Mouse (Mus musculus) hindbrain, embryonic 12.5 days (tissue): ENCODE measurements around the gene Pxn. TPM values are rescaled to one million over a fixed set of nuclear protein-coding genes. Genes with fewer than 3 reads are reported as not detected.
"Not testable (repeated sequence)": the region's sequence is repeated elsewhere in the genome, so short reads cannot be mapped to it uniquely, and the experiment has no call there.

Experiments
- ATAC-seq: fragments of 200-750 bp; cut with Nextera tagmentation; 2 replicates; pipeline ENCODE4 v1.8.0; 2017; ENCODE audit warnings: moderate TSS enrichment; ENCODE audit not compliant: low FRiP score
- H3K27ac ChIP-seq: fragments of 300-500 bp; sonication (generic); 2 replicates; pipeline ENCODE4 v1.5.1; 2016; ENCODE audit warnings: mild to moderate bottlenecking
- H3K27me3 ChIP-seq: fragments of 300-500 bp; sonication (generic); 2 replicates; pipeline ENCODE4 v1.6.1; 2016; ENCODE audit warnings: mild to moderate bottlenecking
- H3K36me3 ChIP-seq: fragments of 300-500 bp; sonication (generic); 2 replicates; pipeline ENCODE4 v1.6.1; 2016; ENCODE audit warnings: mild to moderate bottlenecking
- H3K4me1 ChIP-seq: fragments of 300-500 bp; sonication (generic); 2 replicates; pipeline ENCODE4 v1.6.1; 2016
- H3K4me2 ChIP-seq: fragments of 300-500 bp; sonication (generic); replicated peaks from 2 replicates; pipeline ENCODE4 v1.6.1; 2016; ENCODE audit warnings: mild to moderate bottlenecking
- H3K4me3 ChIP-seq: fragments of 300-500 bp; sonication (generic); 2 replicates; pipeline ENCODE4 v1.5.1; 2016; ENCODE audit warnings: mild to moderate bottlenecking
- H3K9ac ChIP-seq: fragments of 300-500 bp; sonication (generic); 2 replicates; pipeline ENCODE4 v1.6.1; 2016; ENCODE audit warnings: mild to moderate bottlenecking, moderate library complexity
- H3K9me3 ChIP-seq: fragments of 300-500 bp; sonication (generic); replicated peaks from 2 replicates; pipeline ENCODE4 v1.6.1; 2016; ENCODE audit warnings: mild to moderate bottlenecking
- WGBS: fragments of 180-500 bp; shearing (Covaris S2); methylation state at CpG from one replicate; pipeline ENCODE4 v1.1.7; 2016; 5-methylcytosine and 5-hydroxymethylcytosine counted together
- polyA plus RNA-seq: library from polyadenylated mRNA; unstranded; fragments of >200 nt; fragmentation: Nextera tagmentation; extraction: Ambion mirVana; gene quantifications from 2 replicates; pipeline ENCODE4 v1.2.1, GENCODE M21; 2016

Gene Pxn
- polyA plus RNA-seq, 1 experiment from 2014 or later = 34.0 TPM

- peaks cover 17% of the 10 kb centered on the region for H3K4me1 ChIP-seq
- H3K9me3 ChIP-seq = no peaks in the 10 kb centered on the region
- H3K4me2 ChIP-seq = no peak overlapping the region
- no peak for ATAC-seq
- H3K36me3 ChIP-seq = peaks cover 30% of the 10 kb centered on the region
- 73% methylated on average over 11 of the region's 11 CpGs for WGBS
- no peak overlapping the region for H3K9ac ChIP-seq
- no peaks in the 10 kb centered on the region for H3K27me3 ChIP-seq
- H3K4me3 ChIP-seq = no peak overlapping the region
- H3K27ac ChIP-seq = no peak overlapping the region
Measured at GRCm38 (mm10) chr5:115569308-115569707, 62.8 kb downstream of the Pxn start.

- H3K36me3 ChIP-seq = peaks cover 34% of the 10 kb centered on the region
- no peak overlapping the region for H3K9ac ChIP-seq
- H3K27me3 ChIP-seq = no peaks in the 10 kb centered on the region
- no peak for ATAC-seq
- no peak overlapping the region for H3K4me3 ChIP-seq
- H3K4me1 ChIP-seq = peaks cover 14% of the 10 kb centered on the region
- WGBS = 89% methylated on average over 4 of the region's 4 CpGs
- H3K27ac ChIP-seq = no peak overlapping the region
- no peaks in the 10 kb centered on the region for H3K9me3 ChIP-seq
- H3K4me2 ChIP-seq = no peak overlapping the region
Measured at GRCm38 (mm10) chr5:115569721-115570120, 63.2 kb downstream of the Pxn start.

- WGBS = 96% methylated on average over 7 of the region's 7 CpGs
- peaks cover 48% of the 10 kb centered on the region for H3K36me3 ChIP-seq
Measured at GRCm38 (mm10) chr5:115571086-115571485, 64.6 kb downstream of the Pxn start.

GRCm38 (mm10) chr5:115572679-115573535, 66.4 kb downstream of the Pxn start:
- H3K4me2 ChIP-seq = no peak overlapping the region
- H3K4me3 ChIP-seq = no peak overlapping the region
- no peak overlapping the region for H3K9ac ChIP-seq
- ATAC-seq = no peak
- H3K27ac ChIP-seq = no peak overlapping the region
- peaks cover 64% of the 10 kb centered on the region for H3K36me3 ChIP-seq
- H3K27me3 ChIP-seq = no peaks in the 10 kb centered on the region
- H3K4me1 ChIP-seq = 0 out of 2 replicates have a peak, but pooled peaks cover 3% of the 10 kb centered on the region
- no peaks in the 10 kb centered on the region for H3K9me3 ChIP-seq
- 67% methylated on average over 17 of the region's 17 CpGs for WGBS

More at GRCm38 (mm10) chr5:115571086-115571485, 64.6 kb downstream of the Pxn start:
- Histone ChIP-seq H3K4me2 (no peak overlapping the region), H3K27ac (no peak overlapping the region), H3K27me3 (no peaks in the 10 kb centered on the region), H3K4me1 (peaks cover 6% of the 10 kb centered on the region), H3K9me3 (no peaks in the 10 kb centered on the region), H3K9ac (no peak overlapping the region), H3K4me3 (no peak overlapping the region)
- no peak for ATAC-seq

- H3K4me3 ChIP-seq = no peak overlapping the region
- WGBS = 93% methylated on average over 8 of the region's 8 CpGs
- H3K9me3 ChIP-seq = no peaks in the 10 kb centered on the region
- no peaks in the 10 kb centered on the region for H3K27me3 ChIP-seq
- ATAC-seq = no peak
- H3K27ac ChIP-seq = no peak overlapping the region
- no peak overlapping the region for H3K9ac ChIP-seq
- peaks cover 85% of the 10 kb centered on the region for H3K36me3 ChIP-seq
- H3K4me1 ChIP-seq = no peaks in the 10 kb centered on the region
- H3K4me2 ChIP-seq = no peak overlapping the region
Measured at GRCm38 (mm10) chr5:115574992-115575391, 68.5 kb downstream of the Pxn start.

GRCm38 (mm10) chr5:115577686-115578085, 71.2 kb downstream of the Pxn start:
- not testable (repeated sequence) for H3K4me2 ChIP-seq, H3K4me3 ChIP-seq, ATAC-seq, H3K27me3 ChIP-seq, H3K4me1 ChIP-seq, H3K9ac ChIP-seq, H3K27ac ChIP-seq
- WGBS = 97% methylated on average over 4 of the region's 4 CpGs
- peaks cover 96% of the 10 kb centered on the region for H3K36me3 ChIP-seq
- H3K9me3 ChIP-seq = peaks cover 10% of the 10 kb centered on the region; the same call in 1 of the 2 replicates

GRCm38 (mm10) chr5:115578922-115579321, 72.4 kb downstream of the Pxn start:
- no peak overlapping the region for H3K9ac ChIP-seq
- WGBS = 97% methylated on average over 14 of the region's 14 CpGs
- ATAC-seq = no peak

GRCm38 (mm10) chr5:115579363-115579762, 72.9 kb downstream of the Pxn start:
- no peaks in the 10 kb centered on the region for H3K27me3 ChIP-seq
- H3K4me1 ChIP-seq = no peaks in the 10 kb centered on the region
- WGBS = 84% methylated on average over 5 of the region's 5 CpGs
- no peak for ATAC-seq
- H3K9me3 ChIP-seq = peaks cover 20% of the 10 kb centered on the region; the same call in 1 of the 2 replicates
- no peak overlapping the region for H3K27ac ChIP-seq
- no peak overlapping the region for H3K4me3 ChIP-seq
- no peak overlapping the region for H3K9ac ChIP-seq
- H3K4me2 ChIP-seq = no peak overlapping the region
- H3K36me3 ChIP-seq = peaks cover 98% of the 10 kb centered on the region

More at GRCm38 (mm10) chr5:115578922-115579321, 72.4 kb downstream of the Pxn start:
- Histone ChIP-seq H3K27me3 (no peaks in the 10 kb centered on the region), H3K27ac (no peak overlapping the region), H3K36me3 (peaks cover 98% of the 10 kb centered on the region), H3K4me3 (no peak overlapping the region), H3K9me3 (peaks cover 20% of the 10 kb centered on the region; the same call in 1 of the 2 replicates), H3K4me2 (no peak overlapping the region), H3K4me1 (no peaks in the 10 kb centered on the region)

GRCm38 (mm10) chr5:115580229-115581001, 73.9 kb downstream of the Pxn start:
- Histone ChIP-seq H3K9me3 (peaks cover 20% of the 10 kb centered on the region; the same call in 1 of the 2 replicates), H3K4me1 (no peaks in the 10 kb centered on the region), H3K9ac (no peak overlapping the region), H3K27ac (no peak overlapping the region), H3K27me3 (no peaks in the 10 kb centered on the region), H3K4me3 (no peak overlapping the region), H3K4me2 (no peak overlapping the region), H3K36me3 (peaks cover 98% of the 10 kb centered on the region)
- WGBS = 93% methylated on average over 14 of the region's 14 CpGs
- no peak for ATAC-seq

GRCm38 (mm10) chr5:115581662-115582061, 75.2 kb downstream of the Pxn start:
- WGBS = 96% methylated on average over 9 of the region's 9 CpGs
- H3K9ac ChIP-seq = no peak overlapping the region
- no peak for ATAC-seq
- no peak overlapping the region for H3K27ac ChIP-seq
- H3K4me3 ChIP-seq = no peak overlapping the region
- peaks cover 98% of the 10 kb centered on the region for H3K36me3 ChIP-seq
- H3K4me2 ChIP-seq = no peak overlapping the region
- peaks cover 20% of the 10 kb centered on the region; the same call in 1 of the 2 replicates for H3K9me3 ChIP-seq
- no peaks in the 10 kb centered on the region for H3K27me3 ChIP-seq
- no peaks in the 10 kb centered on the region for H3K4me1 ChIP-seq

GRCm38 (mm10) chr5:115585616-115586015, 79.1 kb downstream of the Pxn start:
- Histone ChIP-seq H3K36me3 (peaks cover 96% of the 10 kb centered on the region), H3K4me1 (no peaks in the 10 kb centered on the region), H3K27me3 (no peaks in the 10 kb centered on the region), H3K9ac (no peak overlapping the region), H3K27ac (no peak overlapping the region), H3K4me2 (no peak overlapping the region), H3K9me3 (peaks cover 20% of the 10 kb centered on the region; the same call in 1 of the 2 replicates), H3K4me3 (no peak overlapping the region)
- 85% methylated on average over 12 of the region's 12 CpGs for WGBS
- no peak for ATAC-seq

- H3K9ac ChIP-seq = no peak overlapping the region
- H3K9me3 ChIP-seq = peaks cover 20% of the 10 kb centered on the region; the same call in 1 of the 2 replicates
- no peak overlapping the region for H3K4me3 ChIP-seq
- H3K4me1 ChIP-seq = no peaks in the 10 kb centered on the region
- H3K27me3 ChIP-seq = no peaks in the 10 kb centered on the region
- H3K4me2 ChIP-seq = no peak overlapping the region
- WGBS = 74% methylated on average over 15 of the region's 15 CpGs
- H3K36me3 ChIP-seq = peaks cover 96% of the 10 kb centered on the region
- ATAC-seq = no peak
- no peak overlapping the region for H3K27ac ChIP-seq
Measured at GRCm38 (mm10) chr5:115586166-115586565, 79.7 kb downstream of the Pxn start.
